Mouse (Mus musculus) MEL (cell line): Measurements from ENCODE around the gene Etv5.

Experiments used
- CTCF ChIP-seq, 3 experiments: IDR thresholded peaks in 2 of 3; conservative IDR thresholded peaks in 1 of 3; 2 replicates each; pipeline ENCODE4 v1.5.1; 2011 to 2012; ENCODE audit warnings: low read length in 3 of 3, low read depth in 2 of 3, mild to moderate bottlenecking in 2 of 3, improper control_type of control experiment in 1 of 3, inconsistent platforms in 1 of 3, mixed read lengths in 1 of 3, moderate library complexity in 1 of 3; ENCODE audit not compliant: control insufficient read depth in 1 of 3, insufficient read depth in 1 of 3, poor library complexity in 1 of 3, severe bottlenecking in 1 of 3
- EP300 ChIP-seq, 2 experiments: IDR thresholded peaks; 2 replicates each; pipeline ENCODE4 v1.6.1; 2011; ENCODE audit warnings: improper control_type of control experiment in 2 of 2, low read length in 2 of 2, low read depth in 1 of 2, mild to moderate bottlenecking in 1 of 2
- MAFK ChIP-seq: IDR thresholded peaks from 2 replicates; pipeline ENCODE4 v1.6.1; 2011; ENCODE audit warnings: low read depth, mild to moderate bottlenecking, low read length, improper control_type of control experiment, borderline replicate concordance
- MAZ ChIP-seq: IDR thresholded peaks from 2 replicates; pipeline ENCODE4 v1.6.1; 2012; ENCODE audit warnings: low read depth, mild to moderate bottlenecking, inconsistent platforms, low read length, improper control_type of control experiment
- POLR2A ChIP-seq, 2 experiments: IDR thresholded peaks; 2 replicates each; pipeline ENCODE4 v1.6.1; 2011 to 2012; ENCODE audit warnings: low read length in 2 of 2, mild to moderate bottlenecking in 2 of 2, control low read depth in 1 of 2, improper control_type of control experiment in 1 of 2, low read depth in 1 of 2, moderate library complexity in 1 of 2; ENCODE audit not compliant: control insufficient read depth in 1 of 2, insufficient read depth in 1 of 2, poor library complexity in 1 of 2
- RAD21 ChIP-seq: IDR thresholded peaks from 2 replicates; pipeline ENCODE4 v1.6.1; 2011; ENCODE audit warnings: mild to moderate bottlenecking, low read depth, low read length, improper control_type of control experiment
- RCOR1 ChIP-seq: IDR thresholded peaks from 2 replicates; pipeline ENCODE4 v1.6.1; 2012; ENCODE audit warnings: low read depth, mild to moderate bottlenecking, inconsistent platforms, low read length, improper control_type of control experiment
- UBTF ChIP-seq: IDR thresholded peaks from 2 replicates; pipeline ENCODE4 v1.6.1; 2012; ENCODE audit warnings: low read depth, mild to moderate bottlenecking, inconsistent platforms, low read length, improper control_type of control experiment, moderate library complexity, borderline replicate concordance; ENCODE audit not compliant: insufficient read depth
- USF1 ChIP-seq: IDR thresholded peaks from 2 replicates; pipeline ENCODE4 v1.6.1; 2014; ENCODE audit warnings: low read depth, mild to moderate bottlenecking, inconsistent platforms, low read length, improper control_type of control experiment, moderate library complexity
- ZC3H11A ChIP-seq: IDR thresholded peaks from 2 replicates; pipeline ENCODE4 v1.6.1; 2012; ENCODE audit warnings: low read depth, mild to moderate bottlenecking, inconsistent platforms, low read length, improper control_type of control experiment

GRCm38 (mm10) chr16:22431773-22432172 lies 7.7 kb downstream of the Etv5 start:
- TF ChIP-seq RCOR1 = peak; percentile 65
- no peak for TF ChIP-seq ZC3H11A
- TF ChIP-seq CTCF (IDR thresholded peaks at IDR 0.05 in 2 of 3, conservative IDR thresholded peaks at IDR 0.05 in 1 of 3; ENCODE audit: control insufficient read depth in 1 of 3, insufficient read depth in 1 of 3, low read depth in 2 of 3, low read length in 3 of 3, poor library complexity in 1 of 3, severe bottlenecking in 1 of 3) = no peak
- TF ChIP-seq MAFK = no peak
- TF ChIP-seq EP300 (IDR thresholded peaks at IDR 0.05; ENCODE audit: low read depth in 1 of 2, low read length in 2 of 2) = peak; percentile 37 to 64; a peak in 3 of 4 replicates
- no peak for TF ChIP-seq RAD21
- no peak for TF ChIP-seq UBTF
- TF ChIP-seq POLR2A (IDR thresholded peaks at IDR 0.05; ENCODE audit: control insufficient read depth in 1 of 2, insufficient read depth in 1 of 2, low read depth in 1 of 2, low read length in 2 of 2, poor library complexity in 1 of 2) = no peak
- TF ChIP-seq USF1 = no peak
- no peak for TF ChIP-seq MAZ
